Mouse (Mus musculus) left cerebral cortex, postnatal 36 days (tissue): ENCODE measurements at regions not wholly inside any gene's neighbourhood (a gene's known extent, or its start where the extent isn't known, plus 50 kb on each side); places are given as distances from the start of the nearest gene placed in this dataset.

ENCODE experiments used
- DNase-seq, 2 experiments: peaks; one replicate each; pipeline ENCODE4 v3.0.0; 2021 to 2022; ENCODE audit warnings: low spot score in 2 of 2, mixed read lengths in 1 of 2
- intact Hi-C: fragments of 180-260 bp; cut with DNase I; formaldehyde crosslinking; loops from one replicate; pipeline ENCODE4 v1.15.1; 2025

DNA sequence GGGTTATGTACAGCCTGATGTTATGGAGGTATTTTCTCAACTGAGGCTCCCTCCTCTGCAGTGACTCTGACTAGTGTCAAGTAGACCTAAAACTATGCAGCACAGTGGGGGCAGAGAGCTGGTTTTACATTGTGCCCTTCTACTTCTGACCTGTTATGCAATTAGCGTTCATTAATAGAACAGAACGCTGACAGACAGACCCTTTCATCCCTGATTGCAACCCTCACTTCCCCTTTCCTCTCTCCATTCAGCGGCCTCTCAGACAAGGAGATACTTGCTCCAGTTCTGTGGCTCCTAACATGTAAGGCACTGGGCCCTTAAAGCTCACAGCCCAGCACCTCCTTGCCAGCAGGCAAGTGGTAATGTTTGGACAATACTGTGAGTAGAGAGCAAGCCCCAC is 125.7 kb downstream of the Gm826 start:
- no peak for DNase-seq
- intact Hi-C loops = no loop called here

GRCm38 (mm10) chr2:160207226-160207625 is 126.7 kb downstream of the Gm826 start:
- DNase-seq = peak; percentile 41 to 49
- intact Hi-C loops = no loop called here

- intact Hi-C loops = no loop called here
- DNase-seq = peak in 1 of 2 experiments; percentile 6
These were observed 141.3 kb downstream of the Gm826 start for GRCm38 (mm10) chr2:160192661-160193060.

- intact Hi-C loops = no loop called here
- no peak for DNase-seq
These were observed 147.9 kb downstream of the Gm826 start for GRCm38 (mm10) chr2:160186106-160186505.

- intact Hi-C loops = no loop called here
- peak in 1 of 2 experiments; percentile 4 for DNase-seq
These were observed 162.9 kb downstream of the Gm826 start for GRCm38 (mm10) chr2:160170975-160171515.

GRCm38 (mm10) chr2:160158599-160159261 is 175.2 kb downstream of the Gm826 start:
- intact Hi-C loops = no loop called here
- no peak for DNase-seq

GRCm38 (mm10) chr2:160153781-160154180 is 180.2 kb downstream of the Gm826 start:
- intact Hi-C loops = no loop called here
- DNase-seq = no peak

DNA sequence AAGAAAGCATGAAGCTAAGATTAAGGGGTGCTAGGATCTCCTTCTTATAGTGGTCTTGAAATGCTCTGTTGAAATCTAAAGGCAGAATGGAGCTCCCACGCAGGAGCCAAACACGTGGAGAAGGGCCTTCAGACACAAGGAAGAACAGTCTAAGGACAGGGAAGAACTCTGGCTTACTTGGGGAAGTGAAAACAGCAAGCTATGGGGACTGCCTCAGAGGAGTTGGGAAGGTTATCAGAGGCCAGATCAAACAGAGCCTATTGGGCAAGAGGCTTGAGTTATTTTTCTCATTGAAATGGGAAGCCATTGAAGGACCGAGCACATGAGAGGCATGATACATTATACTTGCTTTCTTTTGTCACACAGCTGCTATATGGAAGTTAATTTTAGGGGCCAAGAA is 181.9 kb downstream of the Gm826 start:
- no peak for DNase-seq
- intact Hi-C loops = no loop called here

DNA sequence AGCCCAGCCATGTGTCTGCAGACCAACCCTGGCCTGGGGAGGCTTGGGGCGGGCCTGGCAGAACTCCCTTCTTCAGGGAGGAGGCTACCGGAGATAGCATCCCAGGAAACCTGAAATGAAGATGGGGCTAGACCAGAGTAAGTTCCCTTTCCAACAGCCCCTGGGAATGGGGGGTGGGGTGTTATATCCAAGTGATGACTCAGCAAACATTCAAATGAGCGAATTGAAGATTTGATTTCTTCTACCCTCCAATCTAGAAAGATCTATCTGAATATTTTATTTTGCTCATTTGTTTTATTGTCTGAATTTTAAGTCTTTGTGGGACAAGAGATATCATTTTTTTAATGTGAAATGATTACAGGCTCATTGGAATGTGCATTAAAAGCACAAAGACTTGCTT is 185.0 kb downstream of the Gm826 start:
- intact Hi-C loops = no loop called here
- no peak for DNase-seq

- intact Hi-C loops = no loop called here
- no peak for DNase-seq
These were observed 185.4 kb downstream of the Gm826 start for GRCm38 (mm10) chr2:160148516-160148915.

DNA sequence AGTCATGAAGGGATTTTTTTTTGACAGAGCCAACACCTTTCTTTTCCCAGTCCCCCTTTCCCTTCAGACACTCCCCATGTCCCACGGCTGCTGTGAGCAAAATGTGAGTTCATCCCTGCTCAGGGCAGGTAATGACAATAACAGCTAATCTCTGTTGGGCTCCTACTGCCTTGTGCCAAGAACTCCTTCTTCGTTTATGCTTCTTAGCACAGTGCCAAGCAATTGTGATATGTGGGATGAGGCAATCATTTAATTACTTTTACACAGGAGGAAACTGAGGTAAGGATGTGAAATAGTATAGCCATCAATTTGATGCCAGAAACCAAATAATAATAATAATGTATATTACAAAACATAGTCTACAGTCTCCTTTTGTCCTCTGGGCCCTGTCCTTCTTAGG is 185.9 kb downstream of the Gm826 start:
- intact Hi-C loops = no loop called here
- no peak for DNase-seq

DNA sequence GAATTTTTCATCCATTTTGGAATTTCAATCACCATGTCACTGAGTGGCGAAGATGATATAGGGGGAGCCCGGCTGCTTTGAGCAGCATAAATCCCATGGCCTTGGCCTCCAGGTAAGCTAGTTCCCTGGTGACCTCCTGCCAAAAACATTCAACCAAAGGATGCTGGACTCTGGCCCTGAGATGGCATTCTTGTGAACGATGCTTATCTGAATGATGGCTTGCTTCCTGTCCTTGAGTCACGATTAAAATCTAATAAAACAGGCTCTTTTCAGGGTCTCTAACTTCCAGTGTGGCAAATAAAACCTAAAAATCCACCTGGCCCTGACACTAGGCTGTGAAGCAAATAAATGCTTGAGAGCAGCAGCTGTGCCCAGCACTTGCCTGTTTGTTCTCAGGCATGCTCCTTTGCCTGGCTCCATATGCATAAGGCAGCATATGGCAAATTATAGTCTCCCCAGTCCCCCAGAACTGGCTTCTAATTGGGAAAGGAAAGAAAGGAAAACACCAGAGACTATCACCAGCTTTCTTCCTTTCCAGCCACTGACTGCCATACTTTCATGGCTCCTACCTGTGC is 193.7 kb downstream of the Gm826 start:
- intact Hi-C loops = no loop called here
- DNase-seq = no peak

- intact Hi-C loops = no loop called here
- DNase-seq = no peak
These were observed 195.9 kb downstream of the Gm826 start for GRCm38 (mm10) chr2:160138091-160138490.

- intact Hi-C loops = no loop called here
- DNase-seq = no peak
These were observed 202.2 kb downstream of the Gm826 start for GRCm38 (mm10) chr2:160131797-160132196.

DNA sequence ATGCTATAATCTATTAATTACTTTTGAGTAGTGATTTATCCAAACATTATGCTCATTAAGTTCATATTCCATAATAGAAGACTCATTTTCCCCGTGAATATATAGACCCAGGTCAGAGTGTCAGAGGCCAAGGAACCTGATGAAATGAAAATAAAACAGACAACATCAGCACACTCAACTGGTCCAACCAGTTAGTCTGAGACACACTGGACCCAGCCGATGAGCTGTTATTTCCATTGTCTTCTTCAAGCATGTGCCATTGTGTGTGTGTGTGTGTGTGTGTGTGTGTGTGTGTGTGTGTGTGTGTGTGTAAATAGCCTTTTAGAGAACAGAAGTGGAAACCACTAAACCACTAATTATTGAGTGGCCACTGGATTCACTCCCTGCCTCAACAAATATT is 202.6 kb downstream of the Gm826 start:
- DNase-seq = no peak
- intact Hi-C loops = no loop called here

GRCm38 (mm10) chr2:160117148-160117547 is 216.8 kb downstream of the Gm826 start:
- no peak for DNase-seq
- intact Hi-C loops = no loop called here

- DNase-seq = no peak
- intact Hi-C loops = no loop called here
These were observed 222.7 kb downstream of the Gm826 start for GRCm38 (mm10) chr2:160111176-160111692.

GRCm38 (mm10) chr2:160093078-160093477 is 240.9 kb downstream of the Gm826 start:
- no peak for DNase-seq
- intact Hi-C loops = no loop called here

- intact Hi-C loops = no loop called here
- DNase-seq = no peak
These were observed 248.0 kb downstream of the Gm826 start for GRCm38 (mm10) chr2:160085999-160086398.

DNA sequence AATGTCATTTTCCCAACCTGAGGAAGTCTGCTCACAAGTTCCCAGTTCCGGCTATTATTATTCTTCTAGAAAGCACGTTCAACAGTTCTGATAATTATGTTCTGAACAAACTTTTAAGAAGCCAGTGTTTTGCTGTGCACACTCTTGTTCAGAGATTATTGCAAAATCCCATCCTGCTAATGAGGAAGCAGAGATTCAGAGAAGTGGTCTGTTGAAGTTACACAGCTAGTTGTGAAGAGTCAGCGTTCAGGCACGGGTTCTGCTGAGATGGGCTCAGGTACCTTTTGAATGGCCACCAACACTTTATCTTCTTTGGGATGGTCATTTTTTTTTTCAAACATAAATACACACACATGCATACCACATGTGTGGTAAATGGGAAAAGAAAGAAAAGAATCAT is 250.3 kb downstream of the Gm826 start:
- no peak for DNase-seq
- intact Hi-C loops = no loop called here

GRCm38 (mm10) chr2:160082106-160082653 is 251.8 kb downstream of the Gm826 start:
- intact Hi-C loops = no loop called here
- no peak for DNase-seq
